Mouse (Mus musculus) adrenal gland, postnatal 25 days (tissue): ENCODE results near the gene Acp1. TPM values are rescaled to one million over a fixed set of nuclear protein-coding genes. Genes with fewer than 3 reads are reported as not detected.

Experiments
- DNase-seq: peaks from one replicate; pipeline ENCODE4 v3.0.0; 2021; ENCODE audit warnings: mixed read lengths
- total RNA-seq: library from RNA; stranded (reverse); gene quantifications from 2 replicates; pipeline ENCODE4 v1.2.3, GENCODE M21; 2021

The Acp1 gene
- total RNA-seq, 1 experiment from 2014 or later, result 66.6 TPM

DNA sequence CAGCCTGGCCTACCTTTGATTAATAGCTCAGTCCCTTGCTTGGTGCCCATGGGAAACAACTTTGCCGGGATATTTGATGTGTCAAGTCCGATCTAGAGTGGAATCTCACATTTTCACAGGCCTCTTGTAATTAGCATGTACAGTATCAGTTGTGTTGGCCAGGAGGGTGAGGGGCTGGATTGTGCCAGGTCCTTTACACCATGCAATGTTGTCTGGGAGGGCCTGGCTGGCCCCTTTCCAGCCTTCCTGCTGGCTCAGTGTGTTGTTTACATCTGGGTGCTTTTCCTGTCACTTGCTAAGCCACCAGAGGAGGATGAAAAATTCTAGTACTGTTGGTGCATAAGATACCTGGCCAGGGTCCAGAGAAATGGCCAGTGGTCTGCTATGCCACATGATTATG lies 47.0 kb downstream of the Acp1 start:
- DNase-seq, result no peak

DNA sequence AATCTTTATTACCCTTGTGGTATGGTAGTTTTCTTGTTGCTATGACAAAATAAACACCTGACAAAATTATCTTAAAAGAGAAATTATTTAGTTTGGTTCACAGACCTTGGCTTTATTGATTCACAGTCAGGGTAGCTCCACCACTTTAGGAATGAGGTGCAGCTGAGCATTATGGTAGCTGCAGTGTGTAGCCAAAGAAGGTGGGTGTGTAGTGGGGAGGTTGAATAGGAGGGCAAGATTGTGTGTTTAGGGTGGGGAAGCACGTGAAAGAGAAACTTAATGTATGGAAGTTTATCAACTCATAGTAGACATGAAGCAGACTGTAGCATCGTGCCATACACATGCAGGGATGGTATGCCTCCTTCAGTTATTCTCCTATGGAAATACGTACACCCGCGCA lies 55.2 kb downstream of the Acp1 start:
- no peak for DNase-seq

DNA sequence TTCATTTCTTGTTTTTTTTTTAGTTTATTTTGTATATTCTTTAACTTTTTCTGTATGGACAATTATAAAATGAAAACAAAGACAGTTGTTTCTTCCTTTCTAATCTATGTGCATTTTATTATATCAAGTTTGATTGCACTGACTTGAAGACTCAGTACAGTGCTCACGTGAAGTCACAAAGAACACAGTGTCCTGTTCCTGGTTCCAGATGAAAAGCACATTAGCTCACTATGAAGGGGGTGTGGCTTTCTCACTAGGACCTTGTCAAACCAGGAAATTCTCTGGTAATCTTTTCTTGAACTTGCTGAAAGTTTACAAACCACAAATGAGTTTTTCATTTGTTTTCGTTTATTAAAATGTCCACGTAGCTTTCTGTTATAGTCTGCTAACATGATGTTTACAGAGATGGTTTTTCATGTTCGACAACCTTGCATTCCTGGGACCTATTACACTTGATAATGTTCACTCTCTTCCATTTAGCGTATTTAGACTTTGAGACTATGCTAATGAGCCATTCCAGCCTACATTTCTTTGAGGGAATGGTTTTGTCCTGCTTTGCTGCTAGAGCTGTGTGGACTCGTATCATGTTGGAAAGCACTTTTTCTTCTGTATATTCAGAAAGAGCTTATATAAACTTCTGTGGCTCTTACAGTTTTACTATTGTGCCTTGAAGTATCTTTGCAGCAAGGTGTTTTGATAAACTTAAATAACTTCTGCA lies 55.8 kb downstream of the Acp1 start:
- no peak for DNase-seq

DNA sequence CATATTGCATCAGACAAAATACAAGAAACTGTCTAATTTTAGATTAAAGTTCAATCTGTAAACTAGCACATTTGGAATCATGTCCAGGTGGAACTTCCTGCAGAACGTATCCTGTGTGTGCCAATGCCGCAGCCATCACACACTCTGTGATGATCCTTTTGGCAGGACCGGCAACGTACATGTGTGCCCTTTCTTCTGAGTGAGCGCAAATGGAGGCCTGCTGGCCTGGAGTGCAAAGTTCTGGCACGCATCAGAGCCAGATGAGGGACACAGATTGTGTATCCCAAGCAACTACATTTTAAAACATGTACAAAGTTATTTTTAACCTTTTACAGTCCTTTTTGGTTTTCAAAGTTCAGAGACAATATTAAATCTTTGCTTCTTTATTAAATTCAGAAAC lies 59.5 kb downstream of the Acp1 start:
- DNase-seq, result no peak

DNA sequence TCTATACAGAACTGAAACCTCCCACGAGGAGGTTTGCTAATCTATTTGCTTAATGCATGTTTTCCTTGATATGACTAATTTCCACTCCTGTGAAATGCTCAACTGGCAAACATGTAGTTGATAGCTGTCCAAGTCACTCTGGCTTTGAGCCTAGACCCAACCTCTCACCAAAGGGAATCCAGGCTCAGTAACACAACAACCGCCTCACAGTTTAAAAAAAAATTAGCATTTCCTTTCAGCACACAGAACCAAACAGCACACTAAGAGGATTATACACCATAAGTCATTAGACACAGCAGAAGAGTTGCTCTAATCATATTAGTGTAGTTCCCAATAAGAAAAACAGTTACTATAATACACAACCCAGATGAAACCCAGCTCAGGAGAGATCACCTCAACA lies 60.5 kb downstream of the Acp1 start:
- no peak for DNase-seq

DNA sequence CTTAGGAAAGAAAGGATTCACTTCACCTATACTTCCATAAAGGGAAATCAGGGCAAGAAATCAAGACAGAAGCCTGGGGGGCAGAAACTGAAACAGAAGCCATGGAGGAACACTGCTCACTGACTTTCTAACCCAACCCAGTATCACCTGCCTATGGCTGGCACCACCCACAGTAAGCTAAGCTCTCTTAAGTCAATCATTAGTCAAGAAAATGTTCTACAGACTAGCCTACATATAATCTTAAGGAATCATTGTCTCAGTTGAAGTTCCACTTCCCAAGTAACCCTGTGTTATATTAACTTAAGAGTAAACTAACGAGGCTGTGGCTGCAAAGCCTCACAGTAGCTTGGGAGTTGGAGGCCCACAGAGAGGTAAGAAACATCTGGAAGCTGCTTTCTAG lies 62.9 kb downstream of the Acp1 start:
- DNase-seq, result no peak

Other genes with a start within 250 kb of the Acp1 start
- not detected in 2 replicates for gene Alkal2, start 27.3 kb downstream of the Acp1 start, total RNA-seq
- gene Sh3yl1, start 79 bp upstream of the Acp1 start, total RNA-seq, result 2.9 and 3.0 TPM in 2 replicates
- gene Fam110c, start 162.3 kb upstream of the Acp1 start, total RNA-seq, result 0.38 and 0.52 TPM in 2 replicates